Mouse (Mus musculus): ENCODE results near the gene Dynll2. TPM values are rescaled to one million over a fixed set of nuclear protein-coding genes. Genes with fewer than 3 reads are reported as not detected.

Gene Dynll2
- total RNA-seq, 2 experiments from 2014 or later: 157 to 161 TPM

- intact Hi-C loops (cut with DNase I): no loop called here
- no peak for DNase-seq
Measured at GRCm38 (mm10) chr11:87930348-87930747, 57.0 kb downstream of the Dynll2 start.

Other genes starting within 250 kb of the Dynll2 start
- 10 to 100 TPM; 26.8 to 37.6 TPM for gene Supt4a, start 250.0 kb downstream of the Dynll2 start, total RNA-seq (2021)
- gene Tspoap1, start 227.0 kb downstream of the Dynll2 start, total RNA-seq (2021): under 1 TPM in 1 of 2 experiments, not detected in 1; 0.13 TPM
- gene Mpo, start 194.0 kb downstream of the Dynll2 start, total RNA-seq (2021): not detected
- gene Lpo, start 159.2 kb downstream of the Dynll2 start, total RNA-seq (2021): not detected
- gene Mks1, start 134.3 kb downstream of the Dynll2 start, total RNA-seq (2021): 1 to 10 TPM; 1.3 to 1.8 TPM
- gene Epx, start 112.0 kb downstream of the Dynll2 start, total RNA-seq (2021): not detected
- gene Olfr462, start 95.3 kb downstream of the Dynll2 start, total RNA-seq (2021): not detected
- not detected for gene Olfr463, start 90.1 kb downstream of the Dynll2 start, total RNA-seq (2021)
- gene Olfr464, start 66.6 kb downstream of the Dynll2 start, total RNA-seq (2021): not detected
- gene Srsf1, start 59.8 kb upstream of the Dynll2 start, total RNA-seq (2021): 10 to 100 TPM; 54.4 to 60.2 TPM
- 10 to 100 TPM; 50.0 to 71.2 TPM for gene Vezf1, start 80.7 kb upstream of the Dynll2 start, total RNA-seq (2021)
- gene Cuedc1, start 110.5 kb upstream of the Dynll2 start, total RNA-seq (2021): 10 to 100 TPM; 80.3 to 96.9 TPM
- 100 to 1,000 TPM; 123 to 140 TPM for gene Mrps23, start 216.9 kb upstream of the Dynll2 start, total RNA-seq (2021)